17 mouse cellular contexts compared by ENCODE assay signal in genomic region chr5:113045511-113046273, GRCm38 (mm10). TPM values are rescaled to one million over a fixed set of nuclear protein-coding genes. Genes with fewer than 3 reads are reported as not detected.
DNase-seq lines count a peak whose midpoint lies in the region; ATAC-seq and TF ChIP-seq lines count a peak whose summit lies in the region.
"Had no signal": no experiment of that assay in that cellular context is flagged by ENCODE, and none has a peak within 500 bp of the region (broad histone marks: within the 10 kb centered on the region; RNA-seq: fewer than 3 reads in every experiment).

No protein-coding gene starts in this region.

- H3K27ac ChIP-seq in forebrain, embryonic 15.5 days (replicated peaks): peak overlapping the region; percentile 62
- H3K27ac ChIP-seq in forebrain, embryonic 10.5 days: no peak overlapping the region
- H3K27ac ChIP-seq in lung, embryonic 14.5 days (ENCODE audit: low read depth): no peak overlapping the region
- no peak overlapping the region for H3K27ac ChIP-seq in kidney, embryonic 14.5 days (ENCODE audit: low read depth, low read length)
- H3K27ac ChIP-seq: liver, embryonic 14.5 days; midbrain, embryonic 12.5 days; stomach, postnatal 0 days had no signal

- H3K4me2 ChIP-seq in forebrain, embryonic 15.5 days (replicated peaks): no peak overlapping the region
- no peak overlapping the region for H3K4me2 ChIP-seq in lung, embryonic 14.5 days
- H3K4me2 ChIP-seq in kidney, embryonic 14.5 days (replicated peaks; ENCODE audit: low read depth, low read length): no peak overlapping the region
- H3K4me2 ChIP-seq: heart, embryonic 12.5 days; midbrain, embryonic 12.5 days had no signal

- TF ChIP-seq CTCF in lung, embryonic 14.5 days (IDR thresholded peaks at IDR 0.05; ENCODE audit: low read depth): no peak

- 79% methylated on average over 10 of the region's 10 CpGs for WGBS in forebrain, embryonic 15.5 days
- 91% methylated on average over 10 of the region's 10 CpGs for WGBS in forebrain, embryonic 10.5 days
- 74% methylated on average over 10 of the region's 10 CpGs for WGBS in lung, embryonic 14.5 days
- WGBS in kidney, embryonic 14.5 days: 87% methylated on average over 10 of the region's 10 CpGs

- H3K27me3 ChIP-seq in forebrain, embryonic 15.5 days: no peaks in the 10 kb centered on the region
- no peaks in the 10 kb centered on the region for H3K27me3 ChIP-seq in forebrain, embryonic 10.5 days (ENCODE audit: poor library complexity, severe bottlenecking)
- no peaks in the 10 kb centered on the region for H3K27me3 ChIP-seq in lung, embryonic 14.5 days (ENCODE audit: insufficient read depth, low read length)
- H3K27me3 ChIP-seq in kidney, embryonic 14.5 days (ENCODE audit: control insufficient read depth, insufficient read depth, low read length): no peaks in the 10 kb centered on the region
- H3K27me3 ChIP-seq: heart, embryonic 12.5 days; midbrain, embryonic 12.5 days had no signal

- 0 out of 2 replicates have a peak, but pooled peaks have one; percentile 36 for ATAC-seq in forebrain, embryonic 15.5 days (replicated peaks)
- ATAC-seq in lung, embryonic 14.5 days (ENCODE audit: insufficient read depth): no peak
- ATAC-seq in activated CD4-positive, CD25-positive, alpha-beta regulatory T cell, adult 4 months: no peak
- ATAC-seq in kidney, embryonic 14.5 days (ENCODE audit: low FRiP score, low TSS enrichment): no peak

- H3K4me1 ChIP-seq in forebrain, embryonic 15.5 days: peaks cover 43% of the 10 kb centered on the region
- peaks cover 26% of the 10 kb centered on the region for H3K4me1 ChIP-seq in forebrain, embryonic 10.5 days
- H3K4me1 ChIP-seq in lung, embryonic 14.5 days (ENCODE audit: insufficient read depth): peaks cover 2% of the 10 kb centered on the region; the same call in 1 of the 2 replicates
- H3K4me1 ChIP-seq in kidney, embryonic 14.5 days (ENCODE audit: control insufficient read depth, insufficient read depth, low read length): peaks cover 9% of the 10 kb centered on the region

- H3K36me3 ChIP-seq in forebrain, embryonic 15.5 days: no peaks in the 10 kb centered on the region
- no peaks in the 10 kb centered on the region for H3K36me3 ChIP-seq in forebrain, embryonic 10.5 days (replicated peaks)
- no peaks in the 10 kb centered on the region for H3K36me3 ChIP-seq in lung, embryonic 14.5 days (ENCODE audit: insufficient read depth)
- no peaks in the 10 kb centered on the region for H3K36me3 ChIP-seq in kidney, embryonic 14.5 days (ENCODE audit: control insufficient read depth, insufficient read depth, low read length)
- H3K36me3 ChIP-seq: heart, embryonic 12.5 days; midbrain, embryonic 12.5 days had no signal

- H3K4me3 ChIP-seq in forebrain, embryonic 15.5 days: no peak overlapping the region
- H3K4me3 ChIP-seq in forebrain, embryonic 10.5 days: no peak overlapping the region
- no peak overlapping the region for H3K4me3 ChIP-seq in lung, embryonic 14.5 days (ENCODE audit: low read depth, low read length)
- no peak overlapping the region for H3K4me3 ChIP-seq in kidney, embryonic 14.5 days (ENCODE audit: low read length)
- H3K4me3 ChIP-seq: heart, embryonic 12.5 days; midbrain, embryonic 12.5 days had no signal

- no peak overlapping the region for H3K9ac ChIP-seq in forebrain, embryonic 15.5 days (replicated peaks)
- H3K9ac ChIP-seq in lung, embryonic 14.5 days: no peak overlapping the region
- H3K9ac ChIP-seq in kidney, embryonic 14.5 days (ENCODE audit: low read depth, low read length): no peak overlapping the region
- H3K9ac ChIP-seq: heart, embryonic 12.5 days; liver, embryonic 14.5 days; midbrain, embryonic 12.5 days had no signal

- H3K9me3 ChIP-seq in forebrain, embryonic 15.5 days: no peaks in the 10 kb centered on the region
- no peaks in the 10 kb centered on the region for H3K9me3 ChIP-seq in forebrain, embryonic 10.5 days
- no peaks in the 10 kb centered on the region for H3K9me3 ChIP-seq in lung, embryonic 14.5 days (ENCODE audit: low read depth, low read length)
- H3K9me3 ChIP-seq in kidney, embryonic 14.5 days (ENCODE audit: control insufficient read depth, low read length): no peaks in the 10 kb centered on the region
- H3K9me3 ChIP-seq: heart, embryonic 12.5 days; midbrain, embryonic 12.5 days had no signal

- no peak for DNase-seq in forebrain, embryonic 10.5 days (ENCODE audit: extremely low spot score, low spot score)
- peak; percentile 48 for DNase-seq in lung, embryonic 14.5 days
- DNase-seq in lung, postnatal 14 days: no peak
- peak; percentile 42 to 48 for DNase-seq in layer of hippocampus, postnatal 14 days (ENCODE audit: low spot score in 2 of 2)
- peak; percentile 30 for DNase-seq in right cerebral cortex, postnatal 4 days
- DNase-seq: adrenal gland, postnatal 10 days; cerebellum, adult 18-20 months; kidney, postnatal 36 days had no signal

RNA-seq across cellular contexts. Expression of gene Crybb2, which starts 24.2 kb away (rescaled TPM):
- polyA plus RNA-seq in forebrain, embryonic 15.5 days (2015; fragmentation: Nextera tagmentation; extraction: Ambion mirVana): not detected in 2 replicates
- polyA plus RNA-seq in forebrain, embryonic 10.5 days (2016; fragmentation: Nextera tagmentation; extraction: Ambion mirVana): not detected in 2 replicates
- not detected in 2 replicates for polyA plus RNA-seq in lung, embryonic 14.5 days (2014; fragmentation: Nextera tagmentation; extraction: Ambion mirVana)
- total RNA-seq in layer of hippocampus, postnatal 14 days (2021): not detected
- not detected for polyA plus RNA-seq in activated CD4-positive, CD25-positive, alpha-beta regulatory T cell, adult 4 months (2017; shearing (Covaris generic))
- not detected in 2 replicates for polyA plus RNA-seq in kidney, embryonic 14.5 days (2014; fragmentation: Nextera tagmentation; extraction: Ambion mirVana)
- total RNA-seq: adrenal gland, postnatal 10 days had no signal
- polyA plus RNA-seq: C2C12; heart, embryonic 12.5 days; liver, embryonic 14.5 days; midbrain, embryonic 12.5 days; neural tube, embryonic 14.5 days; stomach, postnatal 0 days had no signal

RNA-seq across cellular contexts. Expression of gene Grk3, which starts 30.1 kb away (rescaled TPM):
- polyA plus RNA-seq in forebrain, embryonic 15.5 days (2015; fragmentation: Nextera tagmentation; extraction: Ambion mirVana): 15.4 and 16.5 TPM in 2 replicates
- polyA plus RNA-seq in forebrain, embryonic 10.5 days (2016; fragmentation: Nextera tagmentation; extraction: Ambion mirVana): 5.2 and 5.3 TPM in 2 replicates
- polyA plus RNA-seq in lung, embryonic 14.5 days (2014; fragmentation: Nextera tagmentation; extraction: Ambion mirVana): 14.1 and 15.0 TPM in 2 replicates
- total RNA-seq in layer of hippocampus, postnatal 14 days (2021): 10 to 100 TPM; 57.3 to 76.8 TPM
- polyA plus RNA-seq in activated CD4-positive, CD25-positive, alpha-beta regulatory T cell, adult 4 months (2017; shearing (Covaris generic)): not detected
- polyA plus RNA-seq in kidney, embryonic 14.5 days (2014; fragmentation: Nextera tagmentation; extraction: Ambion mirVana): 7.7 and 9.9 TPM in 2 replicates
- polyA plus RNA-seq: C2C12 had no signal

RNA-seq across cellular contexts. Expression of gene Crybb3, which starts 35.7 kb away (rescaled TPM):
- polyA plus RNA-seq in forebrain, embryonic 15.5 days (2015; fragmentation: Nextera tagmentation; extraction: Ambion mirVana): 0.73 and 0.80 TPM in 2 replicates
- 1.0 TPM in 2 replicates for polyA plus RNA-seq in forebrain, embryonic 10.5 days (2016; fragmentation: Nextera tagmentation; extraction: Ambion mirVana)
- polyA plus RNA-seq in lung, embryonic 14.5 days (2014; fragmentation: Nextera tagmentation; extraction: Ambion mirVana): 0.46 and 1.1 TPM in 2 replicates
- total RNA-seq in layer of hippocampus, postnatal 14 days (2021): 1 to 10 TPM; 2.6 to 3.0 TPM
- not detected for polyA plus RNA-seq in activated CD4-positive, CD25-positive, alpha-beta regulatory T cell, adult 4 months (2017; shearing (Covaris generic))
- polyA plus RNA-seq in kidney, embryonic 14.5 days (2014; fragmentation: Nextera tagmentation; extraction: Ambion mirVana): 0.47 and 1.8 TPM in 2 replicates
- polyA plus RNA-seq: C2C12 had no signal

Comparison
In these comparisons a context has a peak if more than half of its experiments do, and no peak if none do; other contexts are left out.
1. DNase-seq: peak in lung, embryonic 14.5 days (single experiment), layer of hippocampus, postnatal 14 days (2 of 2) and right cerebral cortex, postnatal 4 days (single experiment); none in forebrain, embryonic 10.5 days (single experiment) and lung, postnatal 14 days (single experiment).